Mouse (Mus musculus) forebrain, embryonic 16.5 days (tissue): ENCODE measurements around the gene Cdh13. TPM values are rescaled to one million over a fixed set of nuclear protein-coding genes. Genes with fewer than 3 reads are reported as not detected.

Experiments used
- ATAC-seq: fragments of 200-750 bp; cut with Nextera tagmentation; 2 replicates; pipeline ENCODE4 v1.8.0; 2017; ENCODE audit warnings: mild to moderate bottlenecking, moderate library complexity
- H3K27ac ChIP-seq: fragments of 300-500 bp; sonication (generic); 2 replicates; pipeline ENCODE4 v1.5.1; 2014; ENCODE audit warnings: low read length, control low read depth
- H3K27me3 ChIP-seq: fragments of 300-500 bp; sonication (generic); replicated peaks from 2 replicates; pipeline ENCODE4 v1.6.1; 2014; ENCODE audit warnings: low read length; ENCODE audit not compliant: control insufficient read depth, insufficient read depth
- H3K36me3 ChIP-seq: fragments of 300-500 bp; sonication (generic); 2 replicates; pipeline ENCODE4 v1.6.1; 2014; ENCODE audit not compliant: control insufficient read depth, insufficient read depth
- H3K4me1 ChIP-seq: fragments of 300-500 bp; sonication (generic); replicated peaks from 2 replicates; pipeline ENCODE4 v1.6.1; 2014; ENCODE audit warnings: low read length; ENCODE audit not compliant: control insufficient read depth, insufficient read depth
- H3K4me2 ChIP-seq: fragments of 300-500 bp; sonication (generic); 2 replicates; pipeline ENCODE4 v1.6.1; 2014; ENCODE audit warnings: mild to moderate bottlenecking, low read length, control low read depth
- H3K4me3 ChIP-seq: fragments of 300-500 bp; sonication (generic); replicated peaks from 2 replicates; pipeline ENCODE4 v1.5.1; 2014; ENCODE audit warnings: mild to moderate bottlenecking, low read length, control low read depth
- H3K9ac ChIP-seq: fragments of 300-500 bp; sonication (generic); replicated peaks from 2 replicates; pipeline ENCODE4 v1.6.1; 2014; ENCODE audit warnings: low read depth, low read length, control low read depth
- H3K9me3 ChIP-seq: fragments of 300-500 bp; sonication (generic); 2 replicates; pipeline ENCODE4 v1.6.1; 2016; ENCODE audit warnings: low read length; ENCODE audit not compliant: control insufficient read depth
- WGBS: fragments of 180-500 bp; shearing (Covaris S2); extraction: QIAGEN DNeasy Blood & Tissue Kit; methylation state at CpG from one replicate; pipeline ENCODE4 v1.1.7; 2014; 5-methylcytosine and 5-hydroxymethylcytosine counted together
- polyA plus RNA-seq: library from polyadenylated mRNA; unstranded; fragments of >200 nt; fragmentation: Nextera tagmentation; extraction: Ambion mirVana; gene quantifications from 2 replicates; pipeline ENCODE4 v1.2.1, GENCODE M21; 2015

Gene Cdh13
- polyA plus RNA-seq, 1 experiment from 2014 or later: 129 TPM

- Histone ChIP-seq H3K4me1 (peaks cover 8% of the 10 kb centered on the region), H3K9ac (no peak overlapping the region), H3K4me3 (no peak overlapping the region), H3K27me3 (no peaks in the 10 kb centered on the region), H3K36me3 (no peaks in the 10 kb centered on the region), H3K9me3 (no peaks in the 10 kb centered on the region), H3K27ac (no peak overlapping the region), H3K4me2 (no peak overlapping the region)
- ATAC-seq: no peak
- WGBS: 89% methylated on average over 9 of the region's 9 CpGs
Measured at GRCm38 (mm10) chr8:118679347-118679746, 395.8 kb downstream of the Cdh13 start.

- no peak overlapping the region for H3K4me2 ChIP-seq
- no peak overlapping the region for H3K9ac ChIP-seq
- ATAC-seq: peak; percentile 49; the same call in 1 of the 2 replicates
- no peak overlapping the region for H3K27ac ChIP-seq
- 12% methylated on average over 3 of the region's 3 CpGs for WGBS
- no peaks in the 10 kb centered on the region for H3K9me3 ChIP-seq
- H3K4me3 ChIP-seq: no peak overlapping the region
- no peaks in the 10 kb centered on the region for H3K36me3 ChIP-seq
- no peaks in the 10 kb centered on the region for H3K27me3 ChIP-seq
- peaks cover 8% of the 10 kb centered on the region for H3K4me1 ChIP-seq
Measured at GRCm38 (mm10) chr8:118683386-118683785, 399.9 kb downstream of the Cdh13 start.

GRCm38 (mm10) chr8:118685863-118686262, 402.3 kb downstream of the Cdh13 start:
- H3K4me1 ChIP-seq: peaks cover 12% of the 10 kb centered on the region
- no peaks in the 10 kb centered on the region for H3K27me3 ChIP-seq
- WGBS: 87% methylated on average over 1 of the region's 1 CpGs
- no peaks in the 10 kb centered on the region for H3K9me3 ChIP-seq
- H3K9ac ChIP-seq: no peak overlapping the region
- H3K36me3 ChIP-seq: no peaks in the 10 kb centered on the region
- no peak overlapping the region for H3K4me3 ChIP-seq
- H3K27ac ChIP-seq: no peak overlapping the region
- ATAC-seq: no peak
- no peak overlapping the region for H3K4me2 ChIP-seq

GRCm38 (mm10) chr8:118689849-118690248, 406.3 kb downstream of the Cdh13 start:
- Histone ChIP-seq H3K4me2 (no peak overlapping the region), H3K9ac (no peak overlapping the region), H3K9me3 (no peaks in the 10 kb centered on the region), H3K36me3 (no peaks in the 10 kb centered on the region), H3K27me3 (no peaks in the 10 kb centered on the region), H3K4me3 (no peak overlapping the region), H3K4me1 (0 out of 2 replicates have a peak, but pooled peaks cover 4% of the 10 kb centered on the region), H3K27ac (no peak overlapping the region)
- 92% methylated on average over 1 of the region's 1 CpGs for WGBS
- ATAC-seq: no peak

- Histone ChIP-seq H3K27ac (no peak overlapping the region), H3K4me1 (no peaks in the 10 kb centered on the region), H3K27me3 (no peaks in the 10 kb centered on the region), H3K4me2 (no peak overlapping the region), H3K9ac (no peak overlapping the region), H3K9me3 (no peaks in the 10 kb centered on the region), H3K4me3 (no peak overlapping the region), H3K36me3 (no peaks in the 10 kb centered on the region)
- no peak for ATAC-seq
- WGBS: 92% methylated on average over 22 of the region's 22 CpGs
Measured at GRCm38 (mm10) chr8:118701312-118701880, 417.9 kb downstream of the Cdh13 start.

GRCm38 (mm10) chr8:118709366-118709765, 425.8 kb downstream of the Cdh13 start:
- Histone ChIP-seq H3K4me2 (no peak overlapping the region), H3K9ac (no peak overlapping the region), H3K27ac (no peak overlapping the region), H3K36me3 (no peaks in the 10 kb centered on the region), H3K27me3 (no peaks in the 10 kb centered on the region), H3K4me3 (no peak overlapping the region), H3K9me3 (peaks cover 8% of the 10 kb centered on the region; the same call in 1 of the 2 replicates), H3K4me1 (no peaks in the 10 kb centered on the region)
- no peak for ATAC-seq
- WGBS: 89% methylated on average over 3 of the region's 3 CpGs

- H3K36me3 ChIP-seq: no peaks in the 10 kb centered on the region
- no peak overlapping the region for H3K4me2 ChIP-seq
- peaks cover 8% of the 10 kb centered on the region; the same call in 1 of the 2 replicates for H3K9me3 ChIP-seq
- no peaks in the 10 kb centered on the region for H3K4me1 ChIP-seq
- H3K9ac ChIP-seq: no peak overlapping the region
- WGBS: 68% methylated on average over 2 of the region's 3 CpGs
- no peak overlapping the region for H3K27ac ChIP-seq
- no peak overlapping the region for H3K4me3 ChIP-seq
- no peaks in the 10 kb centered on the region for H3K27me3 ChIP-seq
- no peak for ATAC-seq
Measured at GRCm38 (mm10) chr8:118711631-118712030, 428.1 kb downstream of the Cdh13 start.

- ATAC-seq: no peak
- Histone ChIP-seq H3K9ac (no peak overlapping the region), H3K4me1 (no peaks in the 10 kb centered on the region), H3K9me3 (peaks cover 8% of the 10 kb centered on the region; the same call in 1 of the 2 replicates), H3K4me2 (no peak overlapping the region), H3K36me3 (no peaks in the 10 kb centered on the region), H3K4me3 (no peak overlapping the region), H3K27me3 (no peaks in the 10 kb centered on the region), H3K27ac (no peak overlapping the region)
- 79% methylated on average over 11 of the region's 11 CpGs for WGBS
Measured at GRCm38 (mm10) chr8:118713111-118713510, 429.6 kb downstream of the Cdh13 start.

- Histone ChIP-seq H3K27ac (no peak overlapping the region), H3K9me3 (peaks cover 8% of the 10 kb centered on the region; the same call in 1 of the 2 replicates), H3K9ac (no peak overlapping the region), H3K4me2 (no peak overlapping the region), H3K36me3 (no peaks in the 10 kb centered on the region), H3K27me3 (no peaks in the 10 kb centered on the region), H3K4me3 (no peak overlapping the region), H3K4me1 (no peaks in the 10 kb centered on the region)
- WGBS: 74% methylated on average over 3 of the region's 3 CpGs
- no peak for ATAC-seq
Measured at GRCm38 (mm10) chr8:118713596-118713995, 430.1 kb downstream of the Cdh13 start.

- H3K4me3 ChIP-seq: no peak overlapping the region
- H3K27ac ChIP-seq: no peak overlapping the region
- no peak for ATAC-seq
- no peak overlapping the region for H3K4me2 ChIP-seq
- H3K4me1 ChIP-seq: no peaks in the 10 kb centered on the region
- H3K27me3 ChIP-seq: no peaks in the 10 kb centered on the region
- H3K36me3 ChIP-seq: no peaks in the 10 kb centered on the region
- WGBS: 79% methylated on average over 3 of the region's 3 CpGs
- no peak overlapping the region for H3K9ac ChIP-seq
- H3K9me3 ChIP-seq: no peaks in the 10 kb centered on the region
Measured at GRCm38 (mm10) chr8:118722896-118723295, 439.4 kb downstream of the Cdh13 start.
